ENCODE assay signal across 14 mouse cellular contexts in genomic region chr9:91823733-91824487, GRCm38 (mm10).
"Had no signal": no experiment of that assay in that cellular context is flagged by ENCODE, and none has a peak within 500 bp of the region (broad histone marks: within the 10 kb centered on the region; RNA-seq: fewer than 3 reads in every experiment).

No protein-coding gene starts in this region.

- H3K4me3 ChIP-seq: left cerebral cortex, adult 2 months; limb, embryonic 15.5 days; midbrain, embryonic 12.5 days; neural tube, embryonic 13.5 days had no signal

- ATAC-seq: midbrain, embryonic 16.5 days had no signal

- H3K4me1 ChIP-seq: limb, embryonic 15.5 days; midbrain, embryonic 12.5 days had no signal

- H3K9ac ChIP-seq: limb, embryonic 15.5 days; liver, embryonic 14.5 days; midbrain, embryonic 12.5 days; neural tube, embryonic 13.5 days had no signal

- H3K27me3 ChIP-seq: limb, embryonic 15.5 days; midbrain, embryonic 12.5 days; neural tube, embryonic 13.5 days had no signal

- DNase-seq: kidney, adult 11 months; kidney, postnatal 14 days; lung, adult 18-20 months; retina, postnatal 1 day; right cerebral cortex, postnatal 4 days; spleen, adult 18-20 months; thymus, adult 2 months; thymus, postnatal 25 days had no signal

- H3K9me3 ChIP-seq: limb, embryonic 15.5 days; midbrain, embryonic 12.5 days; neural tube, embryonic 13.5 days had no signal

- H3K36me3 ChIP-seq: limb, embryonic 15.5 days; midbrain, embryonic 12.5 days; neural tube, embryonic 13.5 days had no signal

- H3K4me2 ChIP-seq: limb, embryonic 15.5 days; midbrain, embryonic 12.5 days; neural tube, embryonic 13.5 days had no signal

- H3K27ac ChIP-seq: left cerebral cortex, adult 2 months; limb, embryonic 15.5 days; liver, embryonic 14.5 days; midbrain, embryonic 12.5 days; neural tube, embryonic 13.5 days had no signal
